Mouse (Mus musculus) lung, adult 2 months (tissue): ENCODE data around the gene Mecom.

Experiments used
- CTCF ChIP-seq: fragments of 200-500 bp; IDR thresholded peaks from 2 replicates; pipeline ENCODE4 v1.5.1; 2011; ENCODE audit warnings: mild to moderate bottlenecking, low read length, control low read depth; ENCODE audit not compliant: insufficient read depth
- POLR2A ChIP-seq: fragments of 200-500 bp; IDR thresholded peaks from 2 replicates; pipeline ENCODE4 v1.6.1; 2011; ENCODE audit warnings: low read depth, mild to moderate bottlenecking, control low read depth, low read length, borderline replicate concordance; ENCODE audit errors: extremely low read depth

DNA sequence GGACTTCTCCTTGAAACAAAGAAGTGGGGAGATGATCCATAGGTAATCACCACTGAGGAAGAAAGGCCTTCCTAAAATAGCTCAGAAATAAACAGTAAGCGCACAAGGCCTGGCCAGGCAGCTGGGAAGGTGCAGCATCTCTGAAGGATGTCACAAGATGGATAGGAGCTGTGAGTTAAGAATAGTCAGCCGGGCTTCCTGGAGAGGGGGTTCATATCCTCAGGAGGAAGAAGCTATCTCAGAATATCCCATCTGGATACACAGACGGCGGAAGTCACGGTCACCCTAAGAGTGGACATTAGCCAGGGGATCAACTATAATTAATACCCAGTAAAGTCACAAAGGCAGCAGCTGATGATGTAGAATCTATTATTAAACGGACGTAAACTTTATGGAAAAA, 471.3 kb downstream of the Mecom start:
- TF ChIP-seq CTCF (no peak), POLR2A (no peak)
